Mouse (Mus musculus) neutrophil, adult 5-6 weeks (primary cell): ENCODE data around the gene Lancl3. TPM values are rescaled to one million over a fixed set of nuclear protein-coding genes. Genes with fewer than 3 reads are reported as not detected.
"Not testable (repeated sequence)": the region's sequence is repeated elsewhere in the genome, so short reads cannot be mapped to it uniquely, and the experiment has no call there.

Experiments
- ATAC-seq: fragments of 151-379, 151-347 bp; 2 replicates; pipeline ENCODE4 v1.8.0; 2017; ENCODE audit warnings: mild to moderate bottlenecking, moderate TSS enrichment; ENCODE audit not compliant: insufficient number of reproducible peaks, poor library complexity, low FRiP score, severe bottlenecking; ENCODE audit errors: extremely low read depth
- total RNA-seq: library from RNA; stranded (forward); fragments of 200-1000 nt; gene quantifications from 2 replicates; pipeline ENCODE4 v1.2.3, GENCODE M21; 2017

Lancl3 gene
- total RNA-seq, 1 experiment from 2014 or later = 0.93 TPM

DNA sequence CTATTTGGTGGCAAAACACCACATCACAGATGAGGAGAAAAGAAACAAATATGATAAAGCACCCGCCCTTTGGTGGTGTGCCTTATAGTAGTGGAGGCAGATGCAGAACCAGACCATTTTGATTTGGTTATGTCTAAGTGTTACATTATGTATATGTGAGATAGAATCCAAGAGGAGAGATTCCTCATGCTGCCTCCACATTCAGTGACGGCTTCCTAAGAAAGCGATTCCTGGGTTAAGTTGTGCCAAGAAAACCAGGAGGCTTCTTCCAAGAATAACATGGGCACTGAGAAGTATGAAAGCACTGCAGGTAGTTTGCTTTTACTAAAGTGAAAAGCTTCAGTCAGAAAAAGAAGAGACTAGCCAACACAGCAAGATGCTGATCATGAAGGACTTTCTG, 55.2 kb downstream of the Lancl3 start:
- no peak for ATAC-seq

DNA sequence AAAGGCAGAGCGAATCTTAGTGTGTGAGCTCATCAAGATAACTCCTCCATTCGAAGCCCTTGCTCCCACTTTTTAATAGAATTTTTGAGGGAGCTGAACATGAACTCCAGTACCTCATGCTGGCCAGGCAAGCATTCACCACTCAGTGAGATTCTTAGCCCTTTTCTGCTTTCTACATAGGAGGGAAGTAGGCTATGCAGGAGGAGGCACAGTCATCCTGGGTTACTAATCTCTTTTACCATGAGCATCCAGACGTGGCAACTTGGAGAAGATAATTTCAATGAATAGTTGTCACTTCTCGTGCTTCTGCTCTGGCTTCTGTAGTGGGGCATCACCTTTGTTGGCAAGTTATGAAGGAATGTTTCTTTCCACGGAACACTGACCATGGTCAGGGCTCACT, 57.1 kb downstream of the Lancl3 start, which contains the start of gene Gm14862:
TSS of gene Gm14862 (minus strand) at position 134 of the 400 bp plus-strand sequence.
- ATAC-seq = no peak

DNA sequence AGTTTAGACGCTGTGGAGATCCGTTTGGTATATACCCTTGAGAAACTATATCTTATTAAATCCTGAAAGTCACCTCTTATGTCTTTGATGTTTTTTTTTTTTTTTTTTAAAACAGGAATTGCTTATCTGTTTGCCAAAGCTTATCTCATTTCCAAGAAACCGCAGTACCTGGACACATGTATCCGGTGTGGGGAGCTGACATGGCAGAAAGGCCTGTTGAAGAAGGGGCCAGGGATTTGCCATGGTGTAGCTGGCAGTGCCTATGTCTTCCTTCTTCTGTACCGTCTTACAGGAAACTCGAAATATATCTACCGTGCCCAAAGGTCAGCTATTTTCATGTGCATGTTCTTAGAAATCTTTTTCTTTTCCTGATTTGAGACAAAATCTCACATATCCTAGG, 58.1 kb downstream of the Lancl3 start:
- ATAC-seq = no peak

DNA sequence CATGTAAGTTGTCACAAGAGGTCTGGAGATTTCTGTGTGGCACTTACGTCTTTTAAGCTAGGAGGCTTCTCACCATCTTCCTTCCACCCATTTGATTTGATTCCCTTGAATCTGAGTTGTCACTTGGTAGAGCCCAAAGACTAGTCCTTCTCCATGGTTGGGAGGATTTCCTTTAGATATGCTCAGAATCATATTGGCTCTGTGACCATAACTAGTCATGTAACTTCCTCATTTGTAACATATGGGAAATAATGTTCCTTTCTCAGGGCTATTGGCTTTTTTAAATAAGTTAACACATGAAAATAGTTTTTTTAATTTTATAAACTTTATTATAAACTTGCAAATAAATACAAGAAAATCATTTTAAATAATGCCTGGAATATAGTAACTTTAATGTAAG, 59.6 kb downstream of the Lancl3 start:
- ATAC-seq = no peak

DNA sequence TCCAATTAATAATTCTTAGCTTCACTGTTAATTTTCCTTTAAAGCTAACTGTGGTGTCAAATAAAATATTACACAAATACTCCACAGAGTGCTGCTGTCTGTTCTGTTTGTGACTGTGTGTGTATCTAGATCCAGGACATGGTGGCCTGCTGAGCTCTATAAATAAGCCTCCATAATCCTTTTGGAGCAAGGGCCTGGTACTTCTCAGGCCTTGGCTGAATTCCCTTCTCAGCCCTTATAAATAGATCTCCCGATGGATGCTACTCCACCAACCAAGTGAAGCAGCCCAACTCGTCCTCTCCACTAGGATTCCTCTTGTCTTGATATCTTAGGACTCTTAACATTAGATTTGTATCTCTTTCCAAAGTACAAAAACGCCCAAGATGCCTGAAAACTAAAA, 71.4 kb downstream of the Lancl3 start:
- ATAC-seq = no peak

DNA sequence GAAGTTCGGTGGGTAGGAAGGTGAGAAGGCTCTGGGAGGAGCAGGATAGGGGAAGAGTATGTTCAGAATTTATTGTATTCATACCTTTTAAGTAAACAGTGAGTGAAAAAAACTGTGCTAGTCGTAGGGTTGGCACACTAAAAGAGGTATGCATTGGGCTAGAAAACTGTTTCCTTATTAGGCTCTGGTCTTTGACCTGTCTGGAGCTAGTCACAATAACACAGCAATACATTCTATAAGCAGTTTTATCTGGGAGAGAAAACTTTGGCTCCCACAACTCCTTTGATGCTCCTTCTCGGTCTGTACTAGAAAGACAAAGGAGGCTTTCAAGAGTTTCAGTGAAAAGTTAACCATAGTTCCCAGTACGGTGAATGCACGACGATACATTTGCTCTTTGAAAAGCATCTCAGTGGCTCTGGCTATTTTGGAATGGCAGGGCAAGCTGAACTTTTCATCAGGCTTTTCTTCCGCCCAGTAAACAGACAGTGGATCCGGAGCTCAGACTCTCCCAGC, 72.3 kb downstream of the Lancl3 start:
- no peak for ATAC-seq

DNA sequence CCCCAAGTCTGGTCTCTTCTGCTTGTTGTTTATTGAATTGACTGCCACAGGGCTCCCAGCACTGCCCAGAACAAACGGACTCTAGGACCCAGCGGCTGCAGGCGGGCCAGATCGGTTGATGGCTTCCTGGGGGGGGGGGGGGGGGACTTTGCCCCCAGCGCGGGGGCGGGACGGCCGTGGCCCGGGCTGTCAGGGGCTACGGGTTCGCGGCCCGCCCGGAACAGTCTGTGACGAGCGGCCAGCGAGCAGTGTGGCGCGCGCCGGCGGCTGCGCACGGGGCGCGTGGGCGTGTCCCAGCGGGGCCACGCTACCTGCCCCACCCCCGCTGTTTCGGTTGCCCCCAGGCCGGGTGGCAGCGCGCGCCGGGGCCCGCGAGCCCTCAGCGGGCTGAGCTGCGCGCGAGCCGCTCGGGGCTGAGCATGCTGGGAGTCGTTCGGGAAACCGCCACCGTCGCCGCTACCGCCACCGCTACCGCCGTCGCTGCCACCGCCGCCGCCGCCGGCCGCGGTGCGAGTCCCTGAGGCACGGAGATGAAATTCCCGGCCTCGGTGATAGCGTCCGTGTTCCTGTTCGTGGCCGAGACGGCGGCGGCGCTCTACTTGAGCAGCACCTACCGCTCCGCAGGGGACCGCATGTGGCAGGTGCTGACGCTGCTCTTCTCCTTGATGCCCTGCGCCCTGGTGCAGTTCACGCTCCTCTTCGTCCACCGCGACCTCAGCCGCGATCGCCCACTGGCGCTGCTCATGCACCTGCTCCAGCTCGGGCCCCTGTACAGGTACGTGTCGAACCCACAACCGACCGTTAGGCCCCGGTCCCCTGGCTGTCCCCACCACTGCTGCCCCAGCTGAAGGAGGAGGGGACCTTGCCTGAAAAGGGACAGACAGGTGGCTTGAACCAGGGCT, 73.0 kb downstream of the Lancl3 start, which contains the start of gene Xk:
TSS of gene Xk (plus strand) at position 297 of the 902 bp plus-strand sequence.
- peak; percentile 81 for ATAC-seq

DNA sequence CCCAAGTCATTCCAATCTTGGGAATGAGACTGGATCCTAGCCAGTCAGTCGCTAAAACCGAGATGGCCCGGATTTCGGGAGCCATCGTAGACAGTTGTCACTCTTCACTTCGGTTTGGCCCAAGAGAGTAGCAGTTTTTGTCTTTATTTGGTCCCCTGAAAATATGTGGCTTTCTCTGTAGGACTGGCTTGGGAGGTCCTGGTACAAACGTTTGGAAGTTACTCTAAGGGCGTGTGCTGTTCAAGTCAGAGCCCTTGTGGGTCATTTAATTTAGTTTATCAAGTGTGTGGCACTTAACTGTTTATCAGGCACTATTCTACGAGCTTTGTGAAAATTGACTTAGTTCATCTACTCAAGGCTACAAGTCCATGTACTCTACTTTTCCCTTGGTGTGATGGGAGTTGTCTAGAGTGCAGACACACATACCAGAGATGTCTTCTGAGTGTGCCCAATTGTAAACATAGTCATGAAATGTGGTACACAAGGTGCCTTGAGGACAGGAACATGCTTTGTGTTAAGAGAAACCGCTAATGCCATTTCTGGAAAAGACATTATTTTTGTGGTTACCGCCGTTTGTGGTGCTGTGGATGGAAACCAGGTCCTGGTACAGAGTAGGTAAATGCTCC, 73.8 kb downstream of the Lancl3 start:
- no peak for ATAC-seq

DNA sequence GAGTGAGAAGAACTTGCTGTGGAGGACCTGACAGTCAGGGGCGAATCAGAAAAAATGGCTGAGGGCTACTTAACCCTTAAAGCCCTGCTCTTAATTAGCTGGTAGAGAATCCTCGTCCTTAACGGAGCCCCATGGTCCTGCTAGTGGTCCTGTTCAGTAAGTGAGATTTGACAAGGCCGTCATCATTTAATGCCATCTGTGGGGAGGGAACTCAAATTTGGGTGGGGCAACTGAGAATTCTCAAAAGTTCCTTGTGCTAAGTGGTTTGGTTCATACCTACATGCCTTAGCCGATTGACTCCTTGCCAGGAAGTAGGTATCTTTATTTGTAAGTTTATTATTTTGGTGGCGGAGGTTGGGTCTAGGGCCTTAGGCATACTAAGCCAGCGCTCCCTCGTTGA, 74.6 kb downstream of the Lancl3 start:
- ATAC-seq = no peak

DNA sequence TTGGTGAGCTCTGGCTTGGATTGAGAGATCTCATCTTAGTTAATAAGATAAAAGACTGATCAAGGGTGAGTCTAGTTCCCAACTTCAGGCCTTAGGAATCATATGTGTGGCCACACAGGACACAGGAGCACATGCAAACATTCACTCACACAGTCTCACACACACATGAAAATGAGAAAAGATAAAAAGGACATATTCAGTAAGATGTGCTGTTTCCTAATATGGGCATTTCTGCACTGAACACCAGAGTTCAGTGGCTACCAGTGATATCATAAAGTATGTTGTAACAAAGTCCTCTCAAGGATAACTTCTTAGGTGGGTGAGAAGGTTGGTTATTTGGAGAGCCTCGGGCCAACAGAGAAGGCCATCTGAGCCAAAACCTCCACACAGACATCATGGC, 83.8 kb downstream of the Lancl3 start, which contains the start of gene H2al1m:
TSS of gene H2al1m (plus strand) at position 301 of the 400 bp plus-strand sequence.
- ATAC-seq = not testable (repeated sequence)

DNA sequence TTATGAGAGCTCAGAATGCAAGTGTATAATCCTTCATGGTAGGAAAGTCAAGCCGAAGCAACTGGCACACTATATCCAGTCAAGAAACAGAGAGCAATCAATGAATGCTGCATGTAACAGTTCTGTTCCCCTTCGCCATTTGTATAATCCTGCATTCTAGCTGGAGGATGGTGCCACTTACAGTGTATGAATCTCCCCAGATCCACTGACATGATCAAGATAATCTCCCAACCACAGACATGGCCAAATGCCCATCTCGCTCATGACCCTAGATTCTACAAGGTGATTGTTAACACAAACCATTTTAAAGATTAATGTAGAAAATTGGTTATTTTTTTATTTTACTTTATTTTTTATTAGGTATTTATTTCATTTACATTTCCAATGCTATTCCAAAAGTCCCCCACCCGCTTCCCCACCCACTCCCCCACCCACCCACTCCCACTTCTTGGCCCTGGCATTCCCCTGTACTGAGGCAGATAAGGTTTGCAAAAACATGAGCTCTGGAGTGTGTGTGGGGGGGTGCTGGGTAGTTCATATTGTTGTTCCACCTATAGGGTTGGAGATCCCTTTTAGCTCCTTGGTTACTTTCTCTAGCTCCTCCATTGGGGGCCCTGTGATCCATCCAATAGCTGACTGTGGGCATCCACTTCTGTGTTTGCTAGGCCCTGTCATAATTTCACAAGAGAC, 93.6 kb downstream of the Lancl3 start:
- ATAC-seq = not testable (repeated sequence)

DNA sequence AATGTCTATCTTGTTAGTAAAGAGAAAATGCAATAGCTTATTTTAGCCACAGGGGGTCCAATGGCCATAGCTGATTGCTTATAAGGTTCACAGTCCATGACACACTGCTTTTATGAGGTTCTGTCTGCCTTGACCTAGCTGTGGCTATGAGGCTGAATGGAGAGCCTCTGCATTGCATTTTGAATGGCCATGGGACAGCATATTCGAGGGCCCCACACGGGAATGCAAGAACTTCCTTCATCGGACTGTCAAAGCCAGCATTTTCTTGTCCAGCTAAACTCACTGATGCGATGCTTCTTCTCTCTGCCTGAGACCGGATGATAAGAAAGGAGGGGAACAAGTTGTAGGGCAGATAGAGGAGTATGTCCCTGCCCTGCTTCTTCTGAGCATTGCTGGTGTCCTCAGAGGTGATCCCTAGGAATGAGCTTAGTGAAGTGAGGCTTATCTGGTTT, 98.7 kb downstream of the Lancl3 start:
- ATAC-seq = no peak

DNA sequence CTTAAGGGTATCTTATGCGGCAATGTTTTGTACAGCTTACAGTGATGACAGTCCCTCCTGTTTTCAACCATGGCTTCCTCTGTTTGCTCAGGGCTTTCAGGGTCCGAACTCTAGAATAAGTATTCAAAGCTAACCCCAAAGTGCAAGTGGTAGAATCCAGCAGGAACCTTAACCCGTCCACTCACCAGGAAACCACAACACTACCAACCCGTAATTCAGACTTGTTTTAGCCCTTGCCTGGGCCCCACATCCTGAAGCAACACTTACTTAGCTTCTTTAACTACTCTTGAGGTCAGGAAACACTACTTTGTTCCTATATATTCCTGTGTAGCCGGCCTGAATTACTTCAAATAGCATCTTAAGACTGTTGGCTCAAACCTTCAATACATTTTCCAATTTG, 103.1 kb downstream of the Lancl3 start:
- ATAC-seq = no peak

DNA sequence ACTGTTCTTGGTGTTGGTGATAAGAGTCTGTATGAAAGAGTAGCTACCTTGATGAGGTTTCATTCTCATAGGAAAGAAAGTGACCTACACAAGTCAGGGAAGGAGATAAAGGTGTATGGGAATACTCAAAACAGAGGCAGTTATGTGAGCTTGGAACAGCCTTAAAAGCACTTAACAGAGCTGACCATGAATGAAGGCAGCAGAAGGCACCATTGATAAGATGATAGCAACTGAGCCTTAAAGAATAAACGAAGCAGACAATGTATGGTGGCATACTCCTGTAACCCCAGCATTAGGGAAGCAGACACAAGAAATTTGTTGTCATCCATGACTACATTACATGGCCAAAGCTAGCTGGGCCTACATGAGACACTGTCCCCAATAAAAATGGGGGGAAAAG, 103.8 kb downstream of the Lancl3 start:
- ATAC-seq = no peak

DNA sequence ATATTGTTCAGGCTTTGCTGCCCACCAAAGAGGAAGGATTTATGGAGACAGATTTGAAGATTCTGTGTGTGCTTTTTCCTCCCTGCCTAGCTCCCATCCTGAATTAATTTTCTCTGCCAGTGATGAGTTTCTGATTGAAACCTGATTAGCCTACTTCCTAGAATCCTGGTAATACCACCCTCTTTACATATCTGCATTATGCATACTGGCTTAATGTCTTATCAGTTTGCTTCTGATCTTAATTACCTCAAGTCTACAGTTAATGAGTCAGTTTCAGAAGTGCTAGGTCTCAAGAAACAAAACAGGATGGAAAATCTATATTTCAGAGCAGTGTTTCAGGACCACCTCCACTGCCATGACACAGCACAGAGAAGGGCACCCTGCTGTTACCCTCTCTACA, 116.8 kb downstream of the Lancl3 start:
- not testable (repeated sequence) for ATAC-seq

Other genes with a start within 250 kb of the Lancl3 start
- gene Fthl17b, start 236.9 kb upstream of the Lancl3 start, total RNA-seq = not detected in 2 replicates
- not detected in 2 replicates for gene Fthl17c, start 223.3 kb upstream of the Lancl3 start, total RNA-seq
- not detected in 2 replicates for gene Fthl17d, start 213.1 kb upstream of the Lancl3 start, total RNA-seq
- not detected in 2 replicates for gene Fthl17e, start 166.4 kb upstream of the Lancl3 start, total RNA-seq
- gene Fthl17f, start 136.9 kb upstream of the Lancl3 start, total RNA-seq = not detected in 2 replicates
- gene 4930402K13Rik, start 95.3 kb upstream of the Lancl3 start, total RNA-seq = not detected in 2 replicates
- not detected in 2 replicates for gene Gm14862, start 57.0 kb downstream of the Lancl3 start, total RNA-seq
- gene Xk, start 72.9 kb downstream of the Lancl3 start, total RNA-seq = 2.3 and 3.7 TPM in 2 replicates
- 1.4 TPM in 1 of 2 replicates, not detected in the other for gene H2al1m, start 83.9 kb downstream of the Lancl3 start, total RNA-seq
- gene H2al1k, start 150.7 kb downstream of the Lancl3 start, total RNA-seq = not detected in 2 replicates